Mouse (Mus musculus): ENCODE measurements around the gene Ankrd34a.
"Not testable (repeated sequence)": the region's sequence is repeated elsewhere in the genome, so short reads cannot be mapped to it uniquely, and the experiment has no call there.

Gene Ankrd34a

GRCm38 (mm10) chr3:96581141-96581540 is 15.3 kb upstream of the Ankrd34a start:
- DNase-seq: no peak

- DNase-seq: no peak
These were observed 14.5 kb upstream of the Ankrd34a start for GRCm38 (mm10) chr3:96581771-96582515.

GRCm38 (mm10) chr3:96583386-96583785 is 13.1 kb upstream of the Ankrd34a start:
- no peak for DNase-seq

- peak; percentile 17 for DNase-seq
These were observed 5.8 kb upstream of the Ankrd34a start for GRCm38 (mm10) chr3:96590657-96591056.

- peak; percentile 71 for DNase-seq
These were observed 3.1 kb upstream of the Ankrd34a start for GRCm38 (mm10) chr3:96593374-96593773.

- DNase-seq: peak; percentile 97
These were observed 2.5 kb upstream of the Ankrd34a start, which contains the start of gene Polr3gl for GRCm38 (mm10) chr3:96593790-96594560. Gene Polr3gl, minus strand, starts transcription at chr3:96594181.

- DNase-seq: peak; percentile 51
These were observed 1.6 kb upstream of the Ankrd34a start for GRCm38 (mm10) chr3:96594851-96595250.

GRCm38 (mm10) chr3:96595661-96596060 is 775 bp upstream of the Ankrd34a start:
- peak; percentile 76 for DNase-seq

- peak; percentile 75 for DNase-seq
These were observed 419 bp downstream of the Ankrd34a start for GRCm38 (mm10) chr3:96596855-96597254.

- DNase-seq: peak; percentile 76
These were observed 1.0 kb downstream of the Ankrd34a start for GRCm38 (mm10) chr3:96597435-96597891.

- DNase-seq: peak; percentile 77
These were observed 2.0 kb downstream of the Ankrd34a start for GRCm38 (mm10) chr3:96598156-96599068.

GRCm38 (mm10) chr3:96599069-96599393 is 2.6 kb downstream of the Ankrd34a start:
- DNase-seq: no peak

GRCm38 (mm10) chr3:96599411-96599810 is 3.0 kb downstream of the Ankrd34a start:
- DNase-seq: no peak

GRCm38 (mm10) chr3:96600639-96601250 is 4.3 kb downstream of the Ankrd34a start, which contains the start of gene Lix1l:
Gene Lix1l, plus strand, starts transcription at chr3:96601149.
- DNase-seq: peak; percentile 96

- DNase-seq: peak; percentile 84
These were observed 4.9 kb downstream of the Ankrd34a start for GRCm38 (mm10) chr3:96601251-96601787.

- DNase-seq: peak; percentile 63
These were observed 5.7 kb downstream of the Ankrd34a start for GRCm38 (mm10) chr3:96601941-96602703.

GRCm38 (mm10) chr3:96602704-96603084 is 6.3 kb downstream of the Ankrd34a start:
- no peak for DNase-seq

- DNase-seq: peak; percentile 74
These were observed 6.9 kb downstream of the Ankrd34a start for GRCm38 (mm10) chr3:96603311-96603710.

- not testable (repeated sequence) for DNase-seq
These were observed 9.6 kb downstream of the Ankrd34a start for GRCm38 (mm10) chr3:96606007-96606406.

- DNase-seq: no peak
These were observed 10.2 kb downstream of the Ankrd34a start for GRCm38 (mm10) chr3:96606618-96607017.

- no peak for DNase-seq
These were observed 21.5 kb downstream of the Ankrd34a start for GRCm38 (mm10) chr3:96617941-96618340.
